Mouse (Mus musculus) heart, adult 2 months (tissue): ENCODE measurements around the gene Pex13.

Source experiments
- CTCF ChIP-seq: fragments of 200-600 bp; IDR thresholded peaks from 2 replicates; pipeline ENCODE4 v1.8.1; 2022; ENCODE audit warnings: antibody characterized with exemption, mild to moderate bottlenecking, moderate library complexity
- EP300 ChIP-seq: fragments of 200-500 bp; IDR thresholded peaks from 2 replicates; pipeline ENCODE4 v1.6.1; 2011; ENCODE audit warnings: low read depth, low read length, control low read depth; ENCODE audit not compliant: insufficient read depth
- POLR2A ChIP-seq: fragments of 200-500 bp; IDR thresholded peaks from 2 replicates; pipeline ENCODE4 v1.6.1; 2011; ENCODE audit warnings: mild to moderate bottlenecking, low read depth, low read length, control low read depth; ENCODE audit not compliant: insufficient read depth

DNA sequence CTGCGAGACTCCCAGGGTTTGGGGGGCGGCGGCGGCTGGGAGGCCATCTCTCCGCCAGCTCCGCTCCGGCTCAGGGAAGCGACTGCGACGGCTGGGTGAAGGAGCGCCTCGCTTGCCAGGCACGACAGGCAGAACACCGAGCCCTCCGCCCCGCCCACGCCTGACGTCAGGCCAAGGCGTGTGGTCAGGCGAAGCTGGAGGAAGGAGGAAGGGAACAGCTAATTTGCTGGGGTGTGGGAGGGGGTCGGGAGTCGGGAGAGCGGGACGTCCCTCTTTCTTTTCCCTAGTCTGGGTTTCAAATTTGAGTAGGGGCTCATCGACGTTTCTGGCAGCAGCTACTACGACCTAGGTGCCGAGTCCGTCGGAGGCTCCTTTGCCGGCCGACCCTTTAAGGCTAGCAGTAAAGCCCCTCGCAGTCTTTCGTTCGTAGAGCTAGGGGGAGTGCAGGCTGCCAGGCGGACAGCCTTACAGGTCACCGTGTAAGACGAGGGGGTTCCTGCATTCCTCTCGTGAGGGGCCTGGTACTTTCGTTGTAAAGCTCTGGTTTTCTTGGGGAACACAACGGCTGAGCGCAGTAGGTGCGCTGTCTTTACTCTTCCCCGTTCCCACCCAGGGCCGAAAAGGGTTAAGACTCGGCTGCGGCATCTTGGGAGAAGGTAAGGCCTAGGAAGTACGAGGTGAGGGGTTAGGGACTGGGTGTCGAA, at the start of gene Pex13:
- no peak for TF ChIP-seq CTCF
- 0 out of 2 replicates have a peak, but pooled peaks have one; percentile 43 for TF ChIP-seq EP300
- TF ChIP-seq POLR2A = peak; percentile 70
